Mouse (Mus musculus): Measurements from ENCODE around the gene Prss8.

Gene Prss8

DNA sequence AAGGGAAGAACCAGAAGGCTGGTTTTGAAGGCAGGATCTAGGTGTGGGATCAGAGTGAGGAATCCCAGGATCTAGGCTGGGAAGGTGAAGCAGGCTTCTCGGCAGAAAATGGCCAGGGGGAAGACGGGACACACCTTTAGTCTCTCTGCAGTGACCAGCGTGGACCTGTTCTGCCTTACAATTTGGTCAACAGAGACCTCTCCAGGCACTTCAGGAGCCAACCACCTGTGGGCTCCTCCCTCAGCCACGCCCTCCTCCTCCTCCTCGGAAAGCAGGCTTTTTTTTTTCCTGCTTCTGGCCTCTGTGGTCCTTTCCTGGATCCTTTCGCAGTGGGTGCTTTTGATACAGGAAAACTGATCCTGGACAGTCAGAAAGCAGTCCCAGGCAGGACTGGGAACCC lies at the start of gene Prss8:
Gene Prss8 (minus strand): TSS at position 182 of the 400 bp plus-strand sequence.
- CTCF ChIA-PET: interaction anchor here (0.5 kb wide), 1 partner anchor 66 kb away, joined by 4 read pairs; no protein-coding TSS in a partner anchor

DNA sequence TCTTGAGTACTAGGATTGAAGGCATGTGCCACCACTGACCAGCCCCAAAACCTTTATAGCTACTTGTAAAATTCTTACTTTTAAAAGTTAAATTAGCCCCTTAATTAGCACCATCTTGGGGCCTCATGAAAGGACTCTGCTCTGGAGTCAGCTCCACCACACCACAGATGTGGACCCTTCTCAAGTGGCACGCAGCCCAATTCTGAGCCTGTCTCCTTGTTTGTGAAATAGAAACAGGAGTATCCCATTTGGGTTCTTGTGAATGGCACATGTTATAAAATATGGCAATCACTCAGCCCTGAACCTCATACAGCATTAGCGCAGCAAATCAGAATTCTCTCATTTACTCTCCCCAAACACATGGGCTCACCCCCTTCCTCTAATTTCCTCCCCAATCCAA lies 49.0 kb upstream of the Prss8 start:
- CTCF ChIA-PET: interaction anchor here (0.6 kb wide), 1 partner anchor 1661 kb away, joined by 3 read pairs; no protein-coding TSS in a partner anchor

DNA sequence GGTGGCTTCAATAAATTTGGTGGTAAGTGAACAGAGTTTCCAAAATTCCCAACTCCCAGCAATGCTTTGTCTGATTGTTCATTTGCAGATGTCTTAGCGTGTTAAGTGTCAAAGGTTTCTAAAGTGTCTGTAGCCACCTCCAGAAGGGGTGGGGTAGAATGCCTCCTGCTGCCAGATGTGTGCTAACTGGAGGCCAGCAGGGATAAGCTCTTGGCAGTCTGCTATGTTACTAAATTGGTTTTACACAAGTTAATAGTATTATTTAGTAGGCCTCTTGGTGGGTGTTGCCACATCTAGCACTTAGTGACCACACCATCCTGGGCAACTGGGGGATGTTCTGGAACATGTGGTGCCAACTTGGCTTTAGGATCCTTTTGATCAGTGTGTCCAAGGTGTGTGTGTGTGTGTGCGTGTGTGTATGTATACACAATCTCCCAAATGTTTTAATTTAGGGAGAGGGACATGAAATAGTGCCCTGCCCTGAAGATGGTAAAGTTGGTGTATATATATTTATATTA lies 44.6 kb upstream of the Prss8 start:
- CTCF ChIA-PET: no interaction called here

DNA sequence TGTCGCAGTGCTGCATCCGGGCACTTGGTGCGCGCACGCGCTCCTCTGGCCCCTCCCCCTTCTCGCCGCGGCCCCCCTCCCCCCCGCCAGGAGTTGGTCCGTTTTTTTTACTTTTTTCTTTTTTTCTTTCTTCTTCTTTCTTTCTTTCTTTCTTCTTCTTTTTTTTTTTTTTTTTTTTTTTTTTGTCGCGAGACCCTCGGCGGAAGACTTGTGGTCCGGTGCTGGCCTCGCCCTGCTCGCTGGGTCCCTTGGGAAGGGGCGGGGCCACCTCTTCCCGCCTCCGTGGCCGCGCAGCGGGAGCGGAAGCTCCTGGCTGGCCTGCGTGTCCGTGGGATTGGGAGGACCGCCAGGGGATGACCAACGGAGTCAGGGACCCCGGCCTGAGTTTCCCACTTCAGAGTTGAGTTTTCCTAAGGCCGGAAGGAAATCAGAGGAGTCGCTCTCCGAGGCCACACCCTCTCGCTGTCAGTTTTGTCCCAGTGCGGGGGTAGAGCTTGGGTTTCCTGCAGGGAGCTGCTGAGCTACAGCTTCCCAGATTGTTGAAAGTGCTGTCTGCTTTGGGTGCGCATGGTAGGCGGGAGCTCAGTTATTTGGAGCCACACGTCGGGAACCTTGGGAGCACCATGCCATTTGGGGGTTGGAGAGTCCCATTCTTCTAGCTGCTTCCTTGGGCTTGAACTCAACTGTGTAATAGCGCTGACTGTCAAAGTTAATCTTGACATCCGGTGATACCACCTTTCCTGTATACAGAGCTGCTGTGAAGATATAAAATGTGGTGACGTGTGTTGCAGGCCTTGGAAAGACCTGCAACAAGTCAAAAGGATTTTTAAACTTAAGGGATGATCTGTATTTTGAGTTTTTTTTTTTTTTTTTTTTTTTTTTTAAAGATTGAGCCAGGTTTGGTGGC lies 38.3 kb upstream of the Prss8 start:
- CTCF ChIA-PET: interaction anchor here (0.6 to 0.7 kb wide), 4 partner anchors 25 to 582 kb away, joined by 3 to 7 read pairs (median 6); no protein-coding TSS in a partner anchor

DNA sequence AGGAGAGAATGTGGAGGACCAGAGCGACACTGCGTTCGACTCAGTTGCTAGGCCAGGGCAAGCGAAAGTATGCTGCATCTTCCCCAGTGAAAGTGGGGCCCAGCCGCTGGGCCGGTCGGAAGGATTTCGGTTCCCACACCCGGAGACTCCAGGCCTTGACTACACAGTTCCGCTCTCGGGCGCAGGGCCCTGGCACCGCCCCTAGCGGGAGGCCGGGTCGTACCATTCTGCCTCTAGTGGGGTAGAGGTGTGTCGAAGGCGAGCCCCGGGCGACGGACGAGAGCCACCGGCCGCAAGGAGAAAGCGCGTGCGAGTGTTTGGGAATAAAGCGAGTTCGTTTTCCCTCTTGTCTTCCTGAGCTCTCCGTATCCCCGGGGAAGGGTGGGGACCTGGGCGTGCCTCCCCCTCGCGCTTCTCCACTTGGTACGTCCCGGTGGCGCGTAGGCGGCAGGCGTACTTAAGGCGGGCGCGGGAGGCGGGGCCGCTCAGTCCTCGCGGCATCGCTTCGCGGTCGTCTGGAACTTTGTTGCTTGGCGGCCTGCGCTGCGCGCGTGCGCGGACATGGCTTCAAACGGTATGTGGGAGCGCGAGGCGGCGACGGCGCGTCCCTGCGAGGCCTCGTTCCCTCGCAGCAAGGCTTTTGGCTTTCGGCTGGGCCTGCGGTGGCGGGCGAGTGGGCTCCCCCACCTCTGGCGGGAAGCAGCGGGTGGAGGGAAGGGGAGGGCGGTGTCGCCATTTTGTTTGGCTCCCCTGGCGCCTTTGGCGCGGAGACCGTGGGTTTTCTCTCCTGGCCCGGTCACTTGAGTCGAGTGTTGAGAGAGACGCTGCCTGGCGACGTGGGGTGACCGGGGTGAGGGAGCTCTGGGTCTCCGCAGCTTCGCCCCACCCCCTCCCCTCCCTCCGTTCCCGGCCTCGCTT lies 37.4 kb upstream of the Prss8 start, which contains the start of gene Fus:
Gene Fus (plus strand): TSS at position 454 of the 918 bp plus-strand sequence.
- CTCF ChIA-PET: interaction anchor here (0.6 to 0.7 kb wide), 2 partner anchors 76 to 101 kb away, joined by 6 to 7 read pairs; no protein-coding TSS in a partner anchor

DNA sequence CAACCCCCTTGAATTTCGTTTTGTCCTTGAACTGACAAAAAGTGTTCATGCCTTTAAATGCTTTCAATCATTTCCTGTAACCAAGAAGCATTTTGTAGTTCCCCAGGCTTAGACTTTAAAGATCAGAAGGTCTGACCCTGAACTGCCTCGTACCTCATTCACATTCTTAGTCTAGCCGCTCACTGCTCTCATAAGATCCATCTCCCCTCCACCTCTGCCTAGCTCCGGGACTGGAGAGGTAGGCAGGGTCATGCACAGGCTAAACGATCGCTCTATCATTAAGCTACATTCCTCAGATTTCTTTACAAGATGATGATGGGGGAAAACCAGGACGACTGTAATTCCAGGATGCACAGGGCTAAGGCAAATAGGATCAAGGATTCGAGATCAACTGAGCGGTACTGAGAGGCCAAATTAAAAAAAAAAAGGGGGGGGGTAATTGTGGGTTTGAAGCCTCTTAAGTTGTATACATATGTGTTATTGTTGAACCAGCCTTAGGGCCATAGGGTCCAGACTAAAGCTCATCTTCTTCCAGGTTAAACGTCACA lies 36.5 kb upstream of the Prss8 start:
- CTCF ChIA-PET: interaction anchor here (0.7 kb wide), 2 partner anchors 72 to 1590 kb away, joined by 4 to 14 read pairs; no protein-coding TSS in a partner anchor

DNA sequence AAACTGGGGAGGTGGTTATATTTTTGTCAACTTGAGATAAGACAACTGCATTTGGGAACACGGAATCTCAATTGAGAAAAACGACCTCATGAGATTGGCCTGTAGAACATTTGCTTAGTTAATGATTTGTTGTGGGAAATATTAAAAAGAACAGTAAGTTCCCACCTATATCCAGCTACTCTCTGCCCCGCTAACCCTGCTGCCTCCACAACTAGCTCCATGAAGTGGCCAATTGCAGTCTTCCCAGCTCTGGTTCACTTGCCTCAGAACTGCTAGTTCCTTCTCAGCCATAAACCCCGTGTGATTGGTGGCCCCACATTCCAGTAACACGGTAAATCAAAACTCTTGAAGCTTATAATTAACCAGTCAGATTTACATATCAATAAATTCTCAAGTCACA lies 29.5 kb upstream of the Prss8 start:
- CTCF ChIA-PET: interaction anchor here (0.6 kb wide), 2 partner anchors 26 to 158 kb away, joined by 3 to 8 read pairs; no protein-coding TSS in a partner anchor

DNA sequence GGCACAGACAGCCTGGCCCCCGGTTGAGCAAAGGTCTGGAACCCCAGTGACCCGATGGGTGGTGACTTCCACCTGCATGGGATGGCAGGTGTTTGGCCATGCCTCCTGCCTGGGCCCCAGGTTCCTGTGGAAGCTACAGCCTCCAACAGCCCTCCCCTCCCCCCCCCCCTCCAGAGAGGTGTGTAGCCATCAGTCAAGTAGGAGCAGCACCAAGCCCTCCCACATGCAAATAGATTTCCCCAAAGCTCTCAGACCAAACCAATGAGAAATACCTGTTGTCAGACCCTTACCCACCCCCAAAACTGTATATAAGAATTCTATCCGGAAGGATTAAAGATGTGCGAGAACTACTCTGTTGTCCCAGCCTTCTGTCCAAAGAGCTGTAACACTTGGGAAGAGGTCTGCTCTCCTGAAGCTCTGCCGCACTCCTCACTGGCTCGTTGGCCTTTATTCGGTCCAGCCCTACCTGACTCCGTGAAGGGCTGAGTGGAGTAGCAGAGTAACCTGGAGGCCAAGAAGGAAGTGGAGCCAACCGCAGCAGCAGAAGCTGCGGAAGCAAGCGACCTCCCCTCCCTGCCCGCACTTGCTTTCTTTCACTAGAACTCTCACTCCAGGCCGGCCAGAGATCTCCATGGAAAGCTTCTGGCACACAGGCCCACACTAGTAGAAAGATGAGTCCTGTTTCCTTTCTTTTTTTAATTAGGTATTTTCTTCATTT lies 23.1 kb upstream of the Prss8 start:
- CTCF ChIA-PET: interaction anchor here (0.6 kb wide), 1 partner anchor 771 kb away, joined by 10 read pairs; no protein-coding TSS in a partner anchor

DNA sequence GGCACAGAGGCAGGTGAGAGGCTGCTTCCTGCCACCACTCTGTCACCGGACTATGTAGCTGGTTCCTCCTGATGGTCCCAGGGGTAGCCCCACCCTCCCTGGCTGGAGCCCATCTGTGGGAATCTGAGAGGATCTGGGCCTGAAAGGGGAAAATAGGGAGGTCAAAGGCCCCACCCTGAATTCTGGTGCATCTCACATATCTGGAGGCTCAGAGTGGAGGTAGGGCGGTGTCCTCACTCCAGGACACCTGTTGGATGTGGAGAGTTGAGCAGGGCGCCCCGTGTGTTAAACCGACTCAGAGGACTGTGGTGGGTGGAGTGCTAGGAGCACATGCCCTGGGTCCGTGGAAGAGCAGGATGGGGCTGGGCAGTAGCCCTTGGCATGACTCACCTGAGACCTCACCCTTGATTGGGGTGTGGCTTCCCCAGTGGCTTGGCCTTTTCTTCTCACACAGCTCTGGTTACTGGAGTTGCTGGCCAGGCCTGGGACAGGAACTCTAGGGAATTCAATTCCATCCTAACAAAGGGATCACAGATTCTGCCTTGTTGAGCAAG lies 16.6 kb upstream of the Prss8 start, which contains the start of gene Prss36:
Gene Prss36 (minus strand): TSS at position 256 of the 554 bp plus-strand sequence.
- CTCF ChIA-PET: no interaction called here

DNA sequence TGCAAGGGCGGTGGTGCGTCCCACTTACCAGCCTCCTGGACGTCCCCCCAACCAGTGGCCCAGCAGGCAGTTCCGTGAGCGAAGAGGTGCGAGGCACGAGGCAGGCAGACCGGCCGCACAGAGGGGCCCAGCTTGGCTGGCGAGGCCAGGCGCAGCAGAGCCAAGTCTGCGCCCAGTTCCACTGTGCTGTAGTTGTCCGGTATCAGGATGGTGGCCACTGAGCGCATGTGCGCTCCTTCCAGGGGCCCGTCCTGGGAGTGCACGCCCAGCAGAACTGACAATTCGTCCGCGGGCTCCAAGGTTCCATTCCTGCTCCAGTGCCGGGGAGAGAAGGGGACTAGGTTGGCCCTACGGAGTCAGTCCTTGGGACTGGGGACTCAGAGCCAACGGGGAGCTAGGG lies 14.7 kb upstream of the Prss8 start:
- CTCF ChIA-PET: no interaction called here

DNA sequence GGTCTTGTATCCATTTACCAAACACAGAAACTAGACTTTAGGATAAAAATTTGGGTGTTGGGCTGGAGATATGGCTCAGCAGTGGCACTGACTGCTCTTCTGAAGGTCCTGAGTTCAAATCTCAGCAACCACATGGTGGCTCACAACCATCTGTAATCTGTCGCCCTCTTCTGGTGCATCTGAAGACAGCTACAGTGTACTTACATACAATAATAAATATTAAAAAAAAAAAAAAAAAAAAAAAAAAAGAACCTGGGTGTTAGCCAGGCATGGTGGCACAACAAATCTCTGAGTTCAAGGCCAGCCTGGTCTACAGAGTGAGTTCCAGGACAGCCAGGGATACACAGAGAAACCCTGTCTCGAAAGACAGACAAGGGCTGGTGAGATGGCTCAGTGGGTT lies 12.2 kb upstream of the Prss8 start:
- CTCF ChIA-PET: interaction anchor here (0.6 kb wide), 2 partner anchors 92 to 254 kb away, joined by 4 to 5 read pairs; no protein-coding TSS in a partner anchor

DNA sequence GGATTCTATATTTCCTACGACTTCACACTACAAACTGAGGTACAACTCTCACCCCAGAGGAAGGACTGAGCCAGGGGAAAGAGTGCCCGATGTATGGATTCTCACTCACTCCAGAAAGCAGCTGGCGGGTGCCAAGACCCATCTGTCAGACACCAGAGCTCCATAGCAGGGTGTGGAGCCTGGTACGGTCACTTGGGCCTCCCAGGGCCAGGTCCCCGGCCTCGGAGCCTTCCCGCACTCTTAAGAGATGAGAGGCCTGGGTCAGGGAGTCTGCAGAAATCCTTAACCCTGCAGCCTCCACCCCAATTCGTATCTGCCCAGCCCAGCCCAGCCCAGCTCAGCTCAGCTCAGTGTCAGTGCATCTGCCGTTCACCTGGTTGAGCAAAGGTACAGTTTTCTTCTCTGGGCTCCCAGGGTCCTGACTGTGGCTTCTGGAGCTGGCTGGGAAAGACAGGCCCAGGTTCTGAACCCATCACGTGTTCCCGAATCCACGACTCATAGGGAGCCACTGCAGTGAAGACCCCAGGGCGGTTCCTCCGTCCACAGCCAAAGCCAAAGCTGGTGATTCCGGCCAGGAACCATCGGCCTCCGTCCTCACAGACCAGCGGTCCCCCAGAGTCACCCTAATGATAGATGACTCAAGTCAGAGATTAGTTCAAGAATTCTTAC lies 6.4 kb upstream of the Prss8 start:
- CTCF ChIA-PET: interaction anchor here (0.8 to 1.4 kb wide), 2 partner anchors 17 to 105 kb away, joined by 3 to 6 read pairs; no protein-coding TSS in a partner anchor

DNA sequence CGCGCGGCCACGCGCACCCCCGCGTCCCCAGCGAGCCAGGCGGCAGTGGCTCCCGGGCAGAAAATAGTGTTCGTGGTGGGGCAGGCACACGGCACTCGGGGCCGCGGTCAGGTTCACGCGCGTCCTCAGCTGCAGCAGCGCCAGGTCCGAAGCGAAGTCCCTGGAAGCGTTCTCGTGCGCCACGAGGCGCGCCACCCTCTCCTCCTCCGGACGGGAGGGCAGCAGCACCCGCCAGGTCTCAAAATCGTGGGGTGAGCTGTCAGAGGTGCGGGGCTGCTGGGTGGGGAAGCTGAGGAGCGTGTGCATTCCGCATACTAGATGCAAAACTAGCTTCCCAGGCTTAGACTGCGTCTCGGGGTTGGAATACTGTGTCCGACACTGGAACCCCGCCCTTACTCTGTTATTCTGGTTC lies 5.8 kb upstream of the Prss8 start:
- CTCF ChIA-PET: interaction anchor here (0.8 to 1.4 kb wide), 2 partner anchors 16 to 104 kb away, joined by 3 to 6 read pairs; no protein-coding TSS in a partner anchor

DNA sequence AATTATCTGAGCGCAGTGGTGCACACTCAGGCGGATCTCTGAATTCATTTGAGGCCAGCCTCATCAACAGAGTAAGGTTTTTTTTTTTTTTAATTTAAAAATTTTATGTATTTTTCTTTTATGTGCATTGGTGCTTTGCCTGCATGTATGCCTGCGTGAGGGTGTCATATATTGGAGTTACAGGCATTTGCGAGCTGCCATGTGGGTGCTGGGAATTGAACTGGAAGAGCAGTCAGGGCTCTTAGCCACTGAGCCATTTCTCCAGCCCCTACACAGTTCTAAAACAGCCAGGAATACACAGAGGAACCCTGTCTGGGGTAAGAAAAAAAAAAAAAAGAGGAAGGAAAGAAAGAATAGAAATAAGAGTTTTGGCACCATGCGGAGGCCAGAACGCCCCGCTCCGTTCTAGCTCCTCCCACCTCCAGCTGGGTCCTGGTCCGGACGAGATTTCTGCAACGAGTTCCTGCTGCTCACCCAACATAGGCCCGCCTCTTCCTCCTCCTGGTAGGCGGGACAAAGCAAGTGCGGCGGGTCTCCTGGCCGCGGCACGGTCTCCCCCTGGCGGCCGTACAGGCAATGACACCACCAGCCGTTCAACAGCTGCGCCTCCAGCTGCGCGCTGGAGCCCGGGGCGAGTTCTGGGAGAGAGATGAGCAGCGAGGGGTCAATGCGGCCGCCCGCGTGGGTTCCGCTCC lies 5.3 kb upstream of the Prss8 start:
- CTCF ChIA-PET: no interaction called here

DNA sequence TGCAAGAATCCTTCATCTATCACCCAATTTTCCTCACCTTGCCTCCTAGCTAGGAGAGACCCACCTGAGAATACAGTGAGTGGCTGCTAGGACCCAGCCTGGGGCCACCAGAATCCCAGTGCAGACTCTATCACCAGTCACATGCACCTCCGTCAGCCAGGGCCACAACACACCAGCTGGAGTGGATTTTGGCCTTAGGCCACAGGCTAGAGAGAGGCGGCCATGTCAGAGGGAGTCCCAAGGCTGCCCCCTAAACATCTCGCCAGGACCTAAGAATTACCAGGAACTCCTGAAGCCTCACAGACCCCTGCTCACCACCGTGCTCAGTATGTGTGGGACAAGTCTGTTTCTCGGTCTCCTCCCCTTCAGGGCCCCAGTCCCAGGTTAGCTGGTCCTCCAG lies 4.2 kb upstream of the Prss8 start:
- CTCF ChIA-PET: no interaction called here

DNA sequence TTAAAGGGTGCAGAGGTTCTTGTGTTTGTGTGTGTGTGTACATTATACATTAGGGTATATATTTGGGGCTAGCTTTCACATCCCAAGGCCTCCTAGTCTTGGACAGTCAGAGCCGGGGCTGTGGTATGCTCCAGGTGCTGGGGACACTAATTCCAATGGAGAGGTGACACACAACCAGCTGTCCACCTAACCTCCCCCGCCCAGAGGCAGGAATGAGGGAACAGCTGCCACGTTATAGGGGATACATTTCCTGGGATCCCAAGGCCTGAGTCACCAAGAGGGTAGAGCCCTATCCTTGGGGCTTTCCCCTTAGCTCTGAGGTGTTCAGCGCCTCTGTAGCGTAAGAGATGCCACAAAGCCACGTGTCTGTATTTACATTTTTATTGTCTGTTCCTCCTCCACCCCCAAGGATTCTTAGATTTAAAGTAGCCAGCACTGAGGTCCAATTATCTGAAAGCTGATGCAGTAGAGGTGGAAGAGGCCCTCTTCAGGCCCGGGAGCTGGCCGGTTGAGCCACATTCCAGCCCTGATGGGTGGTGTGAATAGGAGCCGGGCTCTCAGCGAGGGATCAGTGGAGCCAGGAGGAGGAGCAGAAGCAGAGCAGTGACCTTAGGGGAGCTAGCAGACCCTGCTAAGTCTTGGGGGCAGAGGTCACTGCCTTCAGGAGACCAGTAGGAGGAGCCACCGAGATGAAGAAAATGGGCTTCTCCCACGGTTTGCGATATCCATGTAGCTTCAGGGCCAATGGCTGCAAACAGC lies 2.5 kb upstream of the Prss8 start:
- CTCF ChIA-PET: interaction anchor here (0.5 kb wide), 1 partner anchor 170 kb away, joined by 6 read pairs; no protein-coding TSS in a partner anchor

DNA sequence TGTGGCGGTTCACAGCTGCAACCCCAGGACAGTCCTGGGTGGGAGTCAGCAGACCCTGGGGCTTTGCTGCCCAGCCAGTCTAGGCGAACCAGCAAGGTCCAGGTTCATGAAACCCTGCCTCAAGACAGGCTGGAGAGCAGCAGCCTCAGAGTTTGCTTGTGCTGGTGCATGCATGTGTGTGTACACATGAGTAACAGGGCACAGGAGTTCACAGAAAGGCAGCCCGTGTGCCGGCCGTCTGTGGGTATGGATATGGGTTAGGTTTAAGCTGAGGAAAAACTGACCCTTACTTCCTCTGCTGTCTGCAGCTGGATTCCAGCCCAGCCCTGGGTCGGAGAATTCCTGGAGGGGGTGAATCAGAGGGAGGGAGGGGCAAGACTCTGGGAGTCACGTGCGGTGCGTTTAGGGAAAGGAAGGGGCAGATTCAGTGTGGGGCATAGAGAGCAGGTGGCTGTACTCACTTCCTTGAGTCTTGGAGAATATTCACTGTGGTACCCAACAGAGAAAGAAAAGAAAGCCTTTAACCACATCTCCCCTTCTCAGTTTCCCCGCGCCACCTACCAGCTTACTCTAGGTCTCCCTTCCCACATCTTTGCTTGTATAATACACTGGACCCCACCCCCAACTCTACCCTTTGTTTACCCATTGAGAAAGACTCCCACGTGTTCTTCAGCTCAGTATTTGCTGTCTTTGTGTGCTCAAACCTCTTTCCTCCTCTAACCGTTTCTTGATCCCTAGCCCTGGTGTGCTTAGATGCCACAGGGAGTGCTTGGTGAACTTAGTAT lies 1.6 kb upstream of the Prss8 start:
- CTCF ChIA-PET: no interaction called here

All from spleen, embryonic (tissue).